Mouse (Mus musculus): ENCODE data around the gene Ahnak2.

Ahnak2 gene

GRCm38 (mm10) chr12:112795466-112796104 is 6.9 kb downstream of the Ahnak2 start:
- no peak for DNase-seq

- DNase-seq, result no peak
These were observed 7.5 kb downstream of the Ahnak2 start for GRCm38 (mm10) chr12:112794998-112795397.

GRCm38 (mm10) chr12:112794356-112794816 is 8.1 kb downstream of the Ahnak2 start:
- no peak for DNase-seq

GRCm38 (mm10) chr12:112793601-112794355 is 8.7 kb downstream of the Ahnak2 start:
- no peak for DNase-seq

- DNase-seq, result no peak
These were observed 11.4 kb downstream of the Ahnak2 start for GRCm38 (mm10) chr12:112791026-112791425.

GRCm38 (mm10) chr12:112774481-112774880 is 28.0 kb downstream of the Ahnak2 start:
- DNase-seq, result no peak

- no peak for DNase-seq
These were observed 28.4 kb downstream of the Ahnak2 start for GRCm38 (mm10) chr12:112774026-112774425.

GRCm38 (mm10) chr12:112773366-112773765 is 29.1 kb downstream of the Ahnak2 start:
- DNase-seq, result no peak

- DNase-seq, result no peak
These were observed 30.2 kb downstream of the Ahnak2 start for GRCm38 (mm10) chr12:112772306-112772705.

- DNase-seq, result no peak
These were observed 32.1 kb downstream of the Ahnak2 start for GRCm38 (mm10) chr12:112770396-112770795.

GRCm38 (mm10) chr12:112769751-112770150 is 32.7 kb downstream of the Ahnak2 start:
- DNase-seq, result no peak

GRCm38 (mm10) chr12:112769031-112769430 is 33.4 kb downstream of the Ahnak2 start:
- DNase-seq, result no peak

- no peak for DNase-seq
These were observed 34.3 kb downstream of the Ahnak2 start for GRCm38 (mm10) chr12:112768166-112768565.

- no peak for DNase-seq
These were observed 35.2 kb downstream of the Ahnak2 start for GRCm38 (mm10) chr12:112767036-112767890.

GRCm38 (mm10) chr12:112766586-112766985 is 35.9 kb downstream of the Ahnak2 start:
- DNase-seq, result no peak

- DNase-seq, result no peak
These were observed 37.5 kb downstream of the Ahnak2 start for GRCm38 (mm10) chr12:112764991-112765390.

GRCm38 (mm10) chr12:112764141-112764540 is 38.3 kb downstream of the Ahnak2 start:
- DNase-seq, result no peak

GRCm38 (mm10) chr12:112763176-112763575 is 39.3 kb downstream of the Ahnak2 start:
- no peak for DNase-seq

GRCm38 (mm10) chr12:112762018-112762417 is 40.4 kb downstream of the Ahnak2 start:
- no peak for DNase-seq

- DNase-seq, result no peak
These were observed 41.0 kb downstream of the Ahnak2 start for GRCm38 (mm10) chr12:112761411-112761810.

- DNase-seq, result no peak
These were observed 42.1 kb downstream of the Ahnak2 start, which contains the start of gene Pld4 for GRCm38 (mm10) chr12:112760154-112760926. Pld4 (plus strand) TSS chr12:112760655.

- DNase-seq, result no peak
These were observed 43.0 kb downstream of the Ahnak2 start for GRCm38 (mm10) chr12:112759471-112759870.
